In genomic region chr14:46914356-46914755, GRCm38 (mm10) we compare ENCODE assay signal across 12 mouse cellular contexts. TPM values are rescaled to one million over a fixed set of nuclear protein-coding genes. Genes with fewer than 3 reads are reported as not detected.
DNase-seq lines count a peak whose midpoint lies in the region; TF ChIP-seq lines count a peak whose summit lies in the region.
"Had no signal": no experiment of that assay in that cellular context is flagged by ENCODE, and none has a peak within 500 bp of the region (broad histone marks: within the 10 kb centered on the region; RNA-seq: fewer than 3 reads in every experiment).

No protein-coding gene starts in this region.

- TF ChIP-seq CTCF in lung, adult 2 months (IDR thresholded peaks at IDR 0.05; ENCODE audit: insufficient read depth, low read length): no peak
- TF ChIP-seq CTCF in left cerebral cortex, adult 2 months (IDR thresholded peaks at IDR 0.05): no peak

- no peak overlapping the region for H3K27ac ChIP-seq in left cerebral cortex, adult 2 months
- H3K27ac ChIP-seq: embryonic facial prominence, embryonic 13.5 days; hindbrain, embryonic 10.5 days; liver, embryonic 13.5 days had no signal

- peak; percentile 55 to 68 for DNase-seq in heart, adult 18-20 months
- DNase-seq in heart, postnatal 4 days: no peak
- peak; percentile 20 for DNase-seq in lung, postnatal 36 days
- no peak for DNase-seq in lung, adult 2 months
- peak; percentile 62 to 73 for DNase-seq in cerebellum, adult 18-20 months
- DNase-seq in heart, postnatal 10 days: peak; percentile 46 to 50
- DNase-seq in left cerebral cortex, adult 2 months (ENCODE audit: extremely low spot score in 1 of 2, low spot score in 2 of 2): no peak
- DNase-seq: liver, embryonic 13.5 days; thymus, postnatal 4 days had no signal

- TF ChIP-seq POLR2A in lung, adult 2 months (IDR thresholded peaks at IDR 0.05; ENCODE audit: borderline replicate concordance, extremely low read depth, low read depth, low read length): no peak

- no peak overlapping the region for H3K4me3 ChIP-seq in lung, adult 2 months (replicated peaks; ENCODE audit: extremely low read depth, low read depth, low read length)
- H3K4me3 ChIP-seq in left cerebral cortex, adult 2 months: no peak overlapping the region
- H3K4me3 ChIP-seq: embryonic facial prominence, embryonic 13.5 days; hindbrain, embryonic 10.5 days; liver, embryonic 13.5 days; megakaryocyte, embryonic 14.5 days had no signal

- 53% methylated on average over 6 of the region's 6 CpGs for WGBS in lung, adult 2 months

- peaks cover 7% of the 10 kb centered on the region for H3K4me1 ChIP-seq in lung, adult 2 months (ENCODE audit: control insufficient read depth, insufficient read depth, low read length)
- H3K4me1 ChIP-seq: hindbrain, embryonic 10.5 days; liver, embryonic 13.5 days had no signal

- intact Hi-C loops in heart, postnatal 10 days (cut with DNase I): no loop called here
- intact Hi-C loops in left cerebral cortex, adult 2 months (cut with DNase I): no loop called here

RNA-seq across cellular contexts. Expression of gene Samd4, which starts 31.7 kb away (rescaled TPM):
- 10 to 100 TPM; 51.2 to 56.1 TPM for total RNA-seq in heart, adult 18-20 months (2021)
- total RNA-seq in heart, postnatal 4 days (2021): 10 to 100 TPM; 76.5 to 84.4 TPM
- 28.4 and 31.1 TPM in 2 replicates for polyA plus RNA-seq in lung, adult 2 months (2012; rRNA removed)
- total RNA-seq in heart, postnatal 10 days (2021): 10 to 100 TPM; 64.3 to 67.9 TPM
- 10 to 100 TPM; 26.8 to 32.1 TPM for total RNA-seq in left cerebral cortex, adult 2 months (2021)

Comparison
In these comparisons a context has a peak if more than half of its experiments do, and no peak if none do; other contexts are left out.
1. DNase-seq: peak in heart, adult 18-20 months (2 of 2), lung, postnatal 36 days (single experiment), cerebellum, adult 18-20 months (2 of 2) and heart, postnatal 10 days (2 of 2); none in heart, postnatal 4 days (single experiment), lung, adult 2 months (single experiment) and left cerebral cortex, adult 2 months (0 of 2).